Mouse (Mus musculus) stomach, postnatal 0 days (tissue): ENCODE measurements at regions not wholly inside any gene's neighbourhood (a gene's known extent, or its start where the extent isn't known, plus 50 kb on each side); places are given as distances from the start of the nearest gene placed in this dataset.

ENCODE experiments used
- CTCF ChIP-seq: IDR thresholded peaks from 2 replicates; pipeline ENCODE4 v1.5.1; 2016; ENCODE audit warnings: antibody characterized with exemption, low read depth, mild to moderate bottlenecking, moderate library complexity
- EP300 ChIP-seq: optimal IDR thresholded peaks from 2 replicates; pipeline ENCODE3; 2016; ENCODE audit warnings: antibody characterized with exemption

DNA sequence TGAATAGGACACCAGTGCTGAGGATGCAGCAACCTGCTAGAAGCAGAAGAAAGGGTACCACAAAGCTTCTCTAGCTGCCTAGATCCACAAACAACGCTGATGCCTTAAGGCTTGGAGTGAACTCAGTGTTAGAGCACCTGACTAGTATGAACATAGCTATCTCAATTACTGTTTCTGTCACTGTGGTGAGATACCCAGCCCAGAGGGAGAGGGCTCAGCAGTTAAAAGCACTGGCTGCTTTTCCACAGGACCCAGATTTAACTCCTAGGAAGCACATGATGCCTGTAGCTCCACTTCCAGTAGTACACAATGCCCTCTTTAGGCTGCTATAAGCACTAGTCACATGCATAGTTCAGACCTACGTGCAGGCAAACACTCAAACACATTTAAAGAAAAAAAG lies 67.3 kb upstream of the Ngly1 start:
- TF ChIP-seq CTCF (no peak), EP300 (no peak)
